Mouse (Mus musculus): Measurements from ENCODE around the gene Tubgcp6. TPM values are rescaled to one million over a fixed set of nuclear protein-coding genes. Genes with fewer than 3 reads are reported as not detected.

Tubgcp6 gene
- polyA plus RNA-seq, 2 experiments: 6.3 to 12.0 TPM

DNA sequence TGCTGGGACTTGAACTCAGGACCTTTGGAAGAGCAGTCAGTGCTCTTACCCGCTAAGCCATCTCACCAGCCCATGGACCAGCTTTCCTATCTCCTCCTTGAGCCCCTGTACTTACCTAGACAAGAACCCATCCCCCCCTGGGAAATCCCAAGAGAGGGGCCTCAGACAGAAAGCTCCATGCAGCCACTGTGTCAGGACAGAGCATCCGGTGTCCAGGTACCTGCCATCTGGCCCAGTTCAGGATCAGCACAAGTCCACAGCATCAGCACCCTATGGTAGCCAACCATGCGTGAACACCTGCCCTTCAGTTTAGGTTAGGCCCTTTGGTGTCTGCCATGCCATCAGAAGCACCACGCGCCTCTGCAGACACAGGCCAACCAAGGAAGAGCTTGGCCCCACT, 58.0 kb downstream of the Tubgcp6 start:
- no peak for TF ChIP-seq CTCF (IDR thresholded peaks at IDR 0.05; ENCODE audit: low read depth)
- TF ChIP-seq EP300 (IDR thresholded peaks at IDR 0.05; ENCODE audit: low read depth): no peak
- WGBS (ENCODE audit: insufficient replicate concordance): 71% methylated on average over 5 of the region's 5 CpGs
- Histone ChIP-seq H3K27me3 (ENCODE audit: control insufficient read depth, insufficient read depth, low read length) (peaks cover 39% of the 10 kb centered on the region), H3K4me1 (replicated peaks; ENCODE audit: control insufficient read depth in 2 of 2, insufficient read depth in 2 of 2, low read length in 1 of 2) (no peaks in the 10 kb centered on the region), H3K9me3 (ENCODE audit: control insufficient read depth, low read length) (no peaks in the 10 kb centered on the region), H3K27ac (no peak overlapping the region), H3K36me3 (replicated peaks; ENCODE audit: control insufficient read depth, insufficient read depth, low read depth) (no peaks in the 10 kb centered on the region), H3K9ac (replicated peaks) (no peak overlapping the region), H3K4me3 (ENCODE audit: insufficient read depth in 1 of 2, low read depth in 2 of 2, low read length in 2 of 2) (no peak overlapping the region), H3K4me2 (ENCODE audit: low read depth) (no peak overlapping the region)
- DNase-seq (ENCODE audit: low read depth in 3 of 3, low spot score in 3 of 3) (no peak), ATAC-seq (ENCODE audit: insufficient read depth) (no peak)

DNA sequence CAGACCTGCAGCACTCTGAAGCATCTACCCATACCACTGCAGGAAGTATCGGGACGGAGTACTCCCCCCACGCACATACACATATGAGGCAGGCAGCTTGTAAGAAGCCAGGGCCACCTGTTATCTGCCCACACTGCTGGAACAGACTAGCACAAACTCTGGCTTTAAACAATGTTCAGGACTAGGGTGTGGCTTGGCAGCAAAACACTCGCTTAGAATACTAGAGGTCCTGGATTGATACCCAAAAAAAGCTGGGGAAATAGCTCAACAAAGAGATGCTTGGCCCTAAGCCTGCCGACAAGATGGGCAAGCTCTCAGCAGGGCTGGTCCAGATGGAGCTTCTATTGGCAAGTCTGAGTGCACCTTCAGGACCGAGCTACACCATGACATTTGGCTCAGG, 59.4 kb downstream of the Tubgcp6 start:
- H3K9ac ChIP-seq (replicated peaks): no peak overlapping the region
- H3K4me1 ChIP-seq (replicated peaks; ENCODE audit: control insufficient read depth in 2 of 2, insufficient read depth in 2 of 2, low read length in 1 of 2): no peaks in the 10 kb centered on the region
- H3K9me3 ChIP-seq (ENCODE audit: control insufficient read depth, low read length): no peaks in the 10 kb centered on the region
- 50% methylated on average over 6 of the region's 6 CpGs for WGBS (ENCODE audit: insufficient replicate concordance)
- DNase-seq (ENCODE audit: low read depth in 3 of 3, low spot score in 3 of 3): no peak
- no peaks in the 10 kb centered on the region for H3K36me3 ChIP-seq (replicated peaks; ENCODE audit: control insufficient read depth, insufficient read depth, low read depth)
- H3K27me3 ChIP-seq (ENCODE audit: control insufficient read depth, insufficient read depth, low read length): peaks cover 49% of the 10 kb centered on the region
- no peak overlapping the region for H3K4me3 ChIP-seq (ENCODE audit: insufficient read depth in 1 of 2, low read depth in 2 of 2, low read length in 2 of 2)
- no peak for ATAC-seq (ENCODE audit: insufficient read depth)
- H3K4me2 ChIP-seq (ENCODE audit: low read depth): no peak overlapping the region
- TF ChIP-seq CTCF (IDR thresholded peaks at IDR 0.05; ENCODE audit: low read depth) (no peak), EP300 (IDR thresholded peaks at IDR 0.05; ENCODE audit: low read depth) (no peak)
- H3K27ac ChIP-seq: no peak overlapping the region

DNA sequence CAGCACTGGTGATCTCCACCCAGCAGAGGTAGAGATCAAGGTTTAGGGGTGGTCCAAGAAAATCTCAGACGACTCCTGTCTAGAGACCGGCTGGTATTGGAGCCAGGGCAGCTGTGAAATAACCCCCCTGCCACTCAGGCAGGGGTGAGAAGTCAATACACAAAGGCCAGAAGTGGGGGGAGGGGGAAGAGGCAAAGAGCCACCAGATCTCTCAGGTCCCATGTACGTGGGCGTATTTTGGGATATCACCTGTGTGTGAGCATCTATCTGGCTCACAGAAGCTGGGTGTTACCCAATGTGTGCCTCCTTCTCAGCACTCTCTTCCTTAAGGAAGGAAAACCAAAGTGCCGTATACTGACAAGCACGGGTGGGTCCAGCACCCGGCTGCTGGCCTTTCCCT, 59.9 kb downstream of the Tubgcp6 start:
- peaks cover 49% of the 10 kb centered on the region for H3K27me3 ChIP-seq (ENCODE audit: control insufficient read depth, insufficient read depth, low read length)
- H3K4me2 ChIP-seq (ENCODE audit: low read depth): no peak overlapping the region
- no peaks in the 10 kb centered on the region for H3K4me1 ChIP-seq (replicated peaks; ENCODE audit: control insufficient read depth in 2 of 2, insufficient read depth in 2 of 2, low read length in 1 of 2)
- H3K9ac ChIP-seq (replicated peaks): no peak overlapping the region
- ATAC-seq (ENCODE audit: insufficient read depth): no peak
- 60% methylated on average over 7 of the region's 7 CpGs for WGBS (ENCODE audit: insufficient replicate concordance)
- H3K4me3 ChIP-seq (ENCODE audit: insufficient read depth in 1 of 2, low read depth in 2 of 2, low read length in 2 of 2): no peak overlapping the region
- no peaks in the 10 kb centered on the region for H3K36me3 ChIP-seq (replicated peaks; ENCODE audit: control insufficient read depth, insufficient read depth, low read depth)
- no peak for TF ChIP-seq CTCF (IDR thresholded peaks at IDR 0.05; ENCODE audit: low read depth)
- TF ChIP-seq EP300 (IDR thresholded peaks at IDR 0.05; ENCODE audit: low read depth): no peak
- H3K9me3 ChIP-seq (ENCODE audit: control insufficient read depth, low read length): no peaks in the 10 kb centered on the region
- no peak overlapping the region for H3K27ac ChIP-seq
- no peak for DNase-seq (ENCODE audit: low read depth in 3 of 3, low spot score in 3 of 3)

DNA sequence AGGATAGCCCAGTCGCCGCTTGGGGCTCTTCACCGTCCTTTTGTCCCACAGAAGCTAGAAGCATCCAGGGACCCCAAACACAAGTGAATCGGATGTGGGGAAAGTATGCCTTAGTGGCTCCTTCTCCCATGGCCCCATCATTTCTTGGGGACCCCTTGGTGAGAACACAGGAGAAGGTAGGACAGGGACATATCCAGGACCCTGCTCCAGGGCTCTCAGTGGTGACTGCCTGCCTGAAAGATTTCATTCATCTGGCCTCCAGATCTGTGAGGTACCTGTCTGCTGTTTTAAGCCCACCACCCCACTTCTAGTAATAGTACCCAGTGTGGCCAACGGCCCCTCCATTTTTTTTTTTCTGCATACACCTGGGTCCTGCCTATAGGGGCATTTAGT, 60.4 kb downstream of the Tubgcp6 start:
- no peak for DNase-seq (ENCODE audit: low read depth in 3 of 3, low spot score in 3 of 3)

DNA sequence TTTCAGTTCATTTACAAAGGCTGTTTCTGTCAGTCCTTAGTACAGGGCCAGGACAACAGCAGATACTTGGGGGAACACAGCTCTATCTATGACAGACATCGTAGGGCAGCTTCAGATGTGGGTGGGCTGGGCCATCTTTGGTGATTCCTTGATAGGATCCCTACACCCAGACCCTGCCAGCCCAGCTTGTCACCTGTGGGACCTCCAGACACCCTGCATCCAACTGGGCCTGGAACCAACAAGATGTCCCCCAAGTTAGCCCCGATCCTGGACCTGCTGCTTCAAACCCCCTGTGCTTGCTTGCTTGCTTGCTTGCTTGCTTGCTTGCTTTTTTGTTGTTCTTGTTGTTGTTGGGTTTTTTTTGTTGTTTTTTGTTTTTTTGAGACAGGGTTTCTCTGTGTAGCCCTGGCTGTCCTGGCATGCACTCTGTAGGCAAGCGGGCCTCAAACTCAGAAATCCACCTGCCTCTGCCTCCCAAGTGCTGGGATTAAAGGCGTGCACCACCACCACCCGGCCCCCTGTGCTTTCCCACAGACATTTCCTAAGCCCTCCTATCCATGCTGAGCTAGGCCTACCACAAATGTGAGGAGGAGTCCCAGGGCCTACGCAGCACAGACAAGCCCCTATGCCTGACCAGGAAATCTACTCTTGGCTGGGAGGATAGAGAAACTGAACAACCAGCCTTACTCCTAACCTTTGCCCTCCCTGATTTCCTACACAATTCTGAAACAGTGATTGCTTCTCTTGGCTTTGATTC, 61.0 kb downstream of the Tubgcp6 start:
- WGBS (ENCODE audit: insufficient replicate concordance): 62% methylated on average over 6 of the region's 6 CpGs
- H3K4me2 ChIP-seq (ENCODE audit: low read depth): no peak overlapping the region
- no peaks in the 10 kb centered on the region for H3K9me3 ChIP-seq (ENCODE audit: control insufficient read depth, low read length)
- no peak overlapping the region for H3K9ac ChIP-seq (replicated peaks)
- H3K4me1 ChIP-seq (replicated peaks; ENCODE audit: control insufficient read depth in 2 of 2, insufficient read depth in 2 of 2, low read length in 1 of 2): no peaks in the 10 kb centered on the region
- no peaks in the 10 kb centered on the region for H3K36me3 ChIP-seq (replicated peaks; ENCODE audit: control insufficient read depth, insufficient read depth, low read depth)
- no peak overlapping the region for H3K4me3 ChIP-seq (ENCODE audit: insufficient read depth in 1 of 2, low read depth in 2 of 2, low read length in 2 of 2)
- no peak for ATAC-seq (ENCODE audit: insufficient read depth)
- H3K27ac ChIP-seq: no peak overlapping the region
- peaks cover 41% of the 10 kb centered on the region for H3K27me3 ChIP-seq (ENCODE audit: control insufficient read depth, insufficient read depth, low read length)
- DNase-seq (ENCODE audit: low read depth in 3 of 3, low spot score in 3 of 3): no peak
- TF ChIP-seq CTCF (IDR thresholded peaks at IDR 0.05; ENCODE audit: low read depth) (no peak), EP300 (IDR thresholded peaks at IDR 0.05; ENCODE audit: low read depth) (no peak)

More for the DNA sequence above, 60.4 kb downstream of the Tubgcp6 start:
- WGBS (ENCODE audit: insufficient replicate concordance): 70% methylated on average over 5 of the region's 5 CpGs
- Histone ChIP-seq H3K36me3 (replicated peaks; ENCODE audit: control insufficient read depth, insufficient read depth, low read depth) (no peaks in the 10 kb centered on the region), H3K9me3 (ENCODE audit: control insufficient read depth, low read length) (no peaks in the 10 kb centered on the region), H3K4me2 (ENCODE audit: low read depth) (no peak overlapping the region), H3K27me3 (ENCODE audit: control insufficient read depth, insufficient read depth, low read length) (peaks cover 47% of the 10 kb centered on the region), H3K9ac (replicated peaks) (no peak overlapping the region), H3K27ac (no peak overlapping the region), H3K4me3 (ENCODE audit: insufficient read depth in 1 of 2, low read depth in 2 of 2, low read length in 2 of 2) (no peak overlapping the region), H3K4me1 (replicated peaks; ENCODE audit: control insufficient read depth in 2 of 2, insufficient read depth in 2 of 2, low read length in 1 of 2) (no peaks in the 10 kb centered on the region)
- ATAC-seq (ENCODE audit: insufficient read depth): no peak
- TF ChIP-seq CTCF (IDR thresholded peaks at IDR 0.05; ENCODE audit: low read depth): no peak

Measured in liver, embryonic 14.5 days (tissue).